Mouse (Mus musculus): Measurements from ENCODE around the gene Tas2r143. TPM values are rescaled to one million over a fixed set of nuclear protein-coding genes. Genes with fewer than 3 reads are reported as not detected.
A peak's percentile ranks its signal among the peaks of the same experiment; 100 is the strongest.

The Tas2r143 gene
- 1 to 10 TPM in 1 of 2 experiments, not detected in 1; 4.5 TPM for total RNA-seq (2021)
- long read RNA-seq, experiment 1 = 0 reads
- long read RNA-seq, experiment 2 = 0 reads

DNA sequence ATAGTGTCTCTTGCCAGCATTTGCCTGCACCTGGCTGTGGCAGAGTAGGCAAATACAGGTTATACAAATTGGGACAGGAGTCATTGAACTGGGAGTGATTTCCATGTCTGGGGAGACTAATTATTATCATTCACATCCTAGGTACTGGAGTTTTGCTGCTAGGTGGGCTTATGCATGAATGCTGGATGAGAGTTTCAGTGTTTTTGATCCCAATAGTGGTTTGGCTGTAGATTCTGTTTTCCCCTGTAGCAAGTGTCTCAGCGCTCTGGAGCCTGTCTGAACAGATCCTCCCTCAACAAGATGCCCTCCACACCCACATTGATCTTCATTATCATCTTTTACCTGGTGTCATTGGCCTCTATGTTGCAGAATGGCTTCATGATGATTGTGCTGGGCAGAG, at the start of gene Tas2r143:
TSS of gene Tas2r143 (plus strand) at position 301 of the 400 bp plus-strand sequence.
- DNase-seq (ENCODE audit: low spot score in 2 of 2) = no peak

GRCm38 (mm10) chr6:42350968-42351775, 48.9 kb upstream of the Tas2r143 start:
- DNase-seq (ENCODE audit: low spot score in 2 of 2) = peak in 1 of 2 experiments; percentile 26

GRCm38 (mm10) chr6:42351776-42352485, 48.1 kb upstream of the Tas2r143 start:
- DNase-seq (ENCODE audit: low spot score in 2 of 2) = peak in 1 of 2 experiments; percentile 28

DNA sequence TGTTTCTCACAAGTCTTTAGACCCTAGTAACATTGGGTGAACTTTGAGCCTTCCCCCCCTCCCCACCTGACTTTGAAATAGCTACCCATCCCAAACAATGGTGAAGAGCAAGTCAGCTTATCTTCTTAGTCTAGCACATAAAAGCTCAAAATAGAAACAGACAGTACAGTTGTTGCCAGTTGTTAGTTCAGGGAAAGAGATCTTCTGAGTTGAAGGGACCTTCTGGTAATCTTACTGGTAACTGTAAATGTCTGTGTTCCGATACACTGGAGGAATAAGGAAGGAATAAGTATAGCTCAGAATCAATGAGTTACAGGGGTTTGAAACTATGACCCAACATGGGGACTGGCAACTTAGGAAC, 47.6 kb upstream of the Tas2r143 start:
- no peak for DNase-seq (ENCODE audit: low spot score in 2 of 2)

DNA sequence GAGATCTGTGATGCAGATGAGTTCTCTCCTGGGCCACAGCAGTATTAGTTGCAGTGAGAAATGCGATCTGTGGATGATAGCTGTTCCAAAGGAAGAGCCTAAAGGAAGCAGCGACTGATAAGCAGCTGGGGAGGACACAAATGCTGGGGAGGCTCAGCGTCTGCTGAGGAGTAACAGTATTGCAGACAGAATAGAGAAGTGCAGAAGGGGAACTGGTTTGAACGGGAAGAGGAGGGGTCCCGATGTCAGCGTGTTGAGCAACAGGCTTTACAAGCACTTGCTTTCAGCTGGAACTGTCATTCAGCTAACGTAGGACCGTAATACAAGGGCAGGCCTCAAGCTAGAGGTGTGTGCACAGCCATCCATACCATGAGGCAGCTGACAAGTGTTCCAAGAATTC, 46.9 kb upstream of the Tas2r143 start:
- DNase-seq (ENCODE audit: low spot score in 2 of 2) = peak in 1 of 2 experiments; percentile 21

DNA sequence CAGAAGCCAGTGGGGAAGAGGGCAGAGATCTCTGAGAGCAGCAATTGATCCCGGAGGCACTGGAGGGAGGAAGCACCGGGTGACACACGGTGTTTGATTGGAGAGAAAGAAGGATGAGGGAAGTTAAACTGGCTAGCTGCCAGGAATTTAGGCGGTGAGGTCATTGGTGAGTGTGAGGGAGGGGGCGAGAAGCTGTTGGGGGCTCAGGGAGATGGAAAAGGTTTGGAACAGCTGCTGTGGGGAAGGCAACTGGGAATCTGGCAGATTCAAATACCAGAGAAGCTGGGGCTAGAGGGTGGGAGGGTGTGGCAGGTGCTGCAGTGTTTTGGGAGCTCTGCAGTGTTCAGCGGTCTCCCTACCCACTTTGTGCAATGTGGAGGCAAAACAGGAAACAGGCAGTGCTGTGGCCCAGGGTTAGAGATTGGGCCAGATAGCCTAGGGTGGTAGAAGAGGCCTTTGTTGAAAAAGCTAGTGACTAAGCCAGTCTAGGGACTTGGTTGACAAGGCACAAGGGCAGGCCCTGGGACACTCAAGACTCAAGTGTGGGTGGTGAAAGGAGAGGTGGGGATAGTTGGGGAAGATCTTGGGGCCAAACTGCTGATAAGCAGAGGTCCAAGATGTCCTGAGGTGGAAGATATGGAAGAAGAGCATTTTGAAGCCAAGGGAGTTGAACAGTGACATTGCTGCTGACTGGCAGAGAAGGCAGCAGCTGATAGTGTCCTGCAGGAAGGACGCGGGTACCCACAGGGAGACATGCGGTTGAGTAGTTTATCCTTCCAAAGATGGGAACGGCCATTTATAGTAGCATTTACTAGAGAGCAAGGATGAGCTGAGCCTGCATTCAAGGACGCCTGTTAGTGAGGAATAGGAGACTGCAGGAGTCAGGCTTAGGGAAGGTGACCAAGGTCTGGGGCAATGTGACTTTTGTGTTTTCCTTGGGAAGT, 45.7 kb upstream of the Tas2r143 start:
- DNase-seq (ENCODE audit: low spot score in 2 of 2) = peak in 1 of 2 experiments; percentile 28

- no peak for DNase-seq (ENCODE audit: low spot score in 2 of 2)
Measured at GRCm38 (mm10) chr6:42355366-42355765, 44.7 kb upstream of the Tas2r143 start.

DNA sequence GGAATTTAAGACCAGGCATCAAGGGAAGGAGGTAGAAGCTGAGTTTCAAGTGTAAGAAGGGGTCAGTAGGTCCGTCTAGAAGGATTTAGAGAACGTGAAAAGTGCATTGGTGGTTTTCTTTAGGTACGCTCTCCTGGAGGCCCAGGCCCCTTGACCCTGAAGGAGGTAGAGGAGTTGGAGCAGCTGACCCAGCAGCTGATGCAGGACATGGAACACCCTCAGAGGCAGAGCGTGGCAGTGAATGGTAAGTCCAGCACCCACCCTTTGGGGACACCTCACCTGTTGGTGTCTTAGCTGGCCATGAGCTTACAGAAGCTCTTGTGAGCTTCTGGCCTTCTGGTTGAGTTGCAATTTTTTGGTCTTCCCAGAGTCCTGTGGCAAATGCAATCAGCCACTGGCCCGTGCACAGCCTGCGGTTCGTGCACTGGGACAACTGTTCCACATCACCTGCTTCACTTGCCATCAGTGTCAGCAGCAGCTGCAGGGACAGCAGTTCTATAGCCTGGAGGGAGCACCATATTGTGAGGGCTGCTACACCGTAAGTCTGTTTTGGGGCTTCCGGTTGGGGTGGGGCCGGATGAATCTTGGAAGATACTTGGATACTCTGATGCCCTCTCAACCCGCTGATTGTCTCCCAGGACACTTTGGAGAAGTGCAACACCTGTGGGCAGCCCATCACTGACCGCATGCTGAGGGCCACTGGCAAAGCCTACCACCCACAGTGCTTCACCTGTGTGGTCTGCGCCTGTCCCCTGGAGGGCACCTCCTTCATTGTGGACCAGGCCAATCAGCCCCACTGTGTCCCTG, 44.0 kb upstream of the Tas2r143 start:
- no peak for DNase-seq (ENCODE audit: low spot score in 2 of 2)

DNA sequence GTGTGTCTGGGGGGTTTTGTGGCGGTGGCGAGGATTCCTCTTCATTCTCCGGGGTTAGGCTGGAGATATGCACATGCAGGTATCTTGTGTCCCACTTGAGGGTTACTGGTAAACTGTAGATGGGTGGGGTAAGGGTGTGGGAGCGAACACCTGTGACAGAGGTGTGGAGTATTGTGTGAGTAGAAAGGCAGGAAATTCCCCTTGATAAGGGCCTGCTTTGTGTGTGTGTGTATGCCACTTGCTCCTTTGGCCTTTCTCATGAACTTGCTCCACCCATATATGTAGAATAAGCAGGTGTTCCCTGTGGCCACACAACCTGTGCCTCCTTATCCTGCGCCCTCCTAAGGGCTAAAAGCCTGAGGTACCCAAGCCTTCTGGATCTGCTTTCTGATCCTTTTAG, 43.1 kb upstream of the Tas2r143 start:
- DNase-seq (ENCODE audit: low spot score in 2 of 2) = no peak

- no peak for DNase-seq (ENCODE audit: low spot score in 2 of 2)
Measured at GRCm38 (mm10) chr6:42357901-42358300, 42.1 kb upstream of the Tas2r143 start.

GRCm38 (mm10) chr6:42358901-42359300, 41.1 kb upstream of the Tas2r143 start:
- DNase-seq (ENCODE audit: low spot score in 2 of 2) = no peak

GRCm38 (mm10) chr6:42359364-42360147, 40.5 kb upstream of the Tas2r143 start:
- peak in 1 of 2 experiments; percentile 26 for DNase-seq (ENCODE audit: low spot score in 2 of 2)

DNA sequence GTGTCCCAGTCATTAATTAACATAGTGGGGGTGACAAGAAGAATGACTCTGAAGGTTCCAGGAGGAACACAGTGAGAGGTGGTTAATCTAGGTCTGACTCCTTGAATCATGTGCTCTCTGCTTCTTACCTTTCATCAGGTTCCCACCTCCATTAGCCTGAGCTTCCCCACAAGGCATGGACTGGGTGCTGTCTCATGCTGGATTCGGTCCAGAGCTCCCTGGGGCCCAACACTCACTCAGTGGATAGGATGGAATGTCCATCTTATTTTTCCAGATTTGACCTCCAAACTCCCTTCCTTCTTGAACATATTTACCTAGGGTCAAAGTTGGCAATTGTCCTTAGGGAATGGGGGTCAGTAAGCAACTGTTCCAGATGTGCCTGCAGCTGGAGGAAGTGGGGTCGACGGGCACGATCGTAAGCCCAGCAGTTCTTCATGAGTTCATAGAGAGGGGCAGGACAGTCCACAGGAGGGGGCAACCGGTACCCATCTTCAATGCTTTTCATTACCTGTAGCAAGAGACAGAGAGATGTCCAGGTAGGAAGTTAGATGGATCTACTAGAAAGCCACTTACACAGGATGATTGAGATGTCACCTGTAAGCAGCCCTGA, 39.7 kb upstream of the Tas2r143 start:
- DNase-seq (ENCODE audit: low spot score in 2 of 2) = no peak

- no peak for DNase-seq (ENCODE audit: low spot score in 2 of 2)
Measured at GRCm38 (mm10) chr6:42361041-42361895, 38.8 kb upstream of the Tas2r143 start.

DNA sequence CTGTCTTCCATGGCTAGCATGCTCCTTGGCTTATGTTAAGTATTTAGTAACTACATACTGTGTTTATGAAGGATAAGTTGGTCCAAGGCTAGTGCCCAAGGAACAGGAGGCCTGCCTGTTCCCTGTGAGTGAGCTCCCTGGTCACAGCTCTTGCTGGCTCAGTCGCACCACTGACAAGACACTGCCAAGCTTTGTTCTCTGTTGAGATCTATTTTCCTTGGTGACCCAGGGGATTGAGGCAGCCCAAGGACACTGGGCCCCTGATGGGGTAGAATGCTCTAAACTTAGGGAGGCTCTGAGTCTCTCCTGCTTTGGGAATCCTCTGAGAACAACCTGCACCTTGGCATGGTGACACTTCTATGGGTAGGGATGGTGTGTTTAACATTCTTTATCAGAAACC, 38.0 kb upstream of the Tas2r143 start:
- no peak for DNase-seq (ENCODE audit: low spot score in 2 of 2)

DNA sequence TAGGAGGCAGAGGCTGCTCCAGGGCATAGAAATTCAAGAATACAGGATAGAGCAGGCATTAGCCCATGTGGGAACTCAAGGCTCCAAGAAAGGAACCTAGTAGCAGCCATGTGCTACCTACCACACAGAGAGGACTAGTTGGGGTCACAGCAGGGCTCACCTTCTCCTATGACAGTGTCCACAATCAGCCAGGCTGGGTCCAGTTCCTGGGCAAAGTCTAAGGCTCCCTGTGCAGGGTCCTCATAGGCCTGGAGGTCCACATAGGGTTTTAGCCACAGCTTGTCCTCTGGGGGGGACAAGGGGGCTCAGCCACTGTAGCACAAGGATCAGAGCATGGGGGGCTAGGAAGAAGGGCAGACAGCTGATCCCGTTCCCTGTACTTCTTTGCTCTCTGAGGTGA, 37.5 kb upstream of the Tas2r143 start:
- no peak for DNase-seq (ENCODE audit: low spot score in 2 of 2)

DNA sequence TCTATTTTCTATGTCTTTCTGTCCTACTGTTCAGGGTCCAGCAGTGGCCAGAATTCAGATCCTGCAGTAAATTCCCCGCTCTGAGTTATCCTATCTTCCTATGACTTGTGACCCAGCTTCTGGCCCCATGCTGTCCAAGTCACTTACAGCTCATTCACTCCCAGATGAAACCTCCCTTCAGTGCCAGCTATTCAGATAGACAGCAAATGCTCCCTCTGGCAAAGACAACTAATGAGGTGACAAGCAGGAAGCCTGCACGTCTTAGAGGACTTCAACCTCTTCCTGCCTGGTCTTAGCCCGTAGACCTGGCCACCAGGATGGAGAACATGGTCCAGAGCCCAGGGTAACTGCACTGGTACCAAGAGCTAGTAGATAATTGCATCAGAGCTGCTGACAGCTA, 37.1 kb upstream of the Tas2r143 start:
- no peak for DNase-seq (ENCODE audit: low spot score in 2 of 2)

- DNase-seq (ENCODE audit: low spot score in 2 of 2) = no peak
Measured at GRCm38 (mm10) chr6:42364066-42364465, 36.0 kb upstream of the Tas2r143 start.

All from adrenal gland, adult 18-20 months (tissue).